Mouse (Mus musculus) C2C12 (cell line): Measurements from ENCODE around the gene Pi4ka. TPM values are rescaled to one million over a fixed set of nuclear protein-coding genes. Genes with fewer than 3 reads are reported as not detected.

ENCODE experiments used
- H3K27me3 ChIP-seq: one replicate; pipeline ENCODE4 v1.6.1; 2011; ENCODE audit not compliant: control insufficient read depth, insufficient read depth, insufficient read length
- H3K36me3 ChIP-seq: one replicate; pipeline ENCODE4 v1.6.1; 2011; ENCODE audit not compliant: control insufficient read depth, insufficient read depth
- H3K4me3 ChIP-seq: one replicate; pipeline ENCODE4 v1.5.1; 2011; ENCODE audit warnings: mild to moderate bottlenecking, control low read depth; ENCODE audit not compliant: poor library complexity, insufficient read depth, severe bottlenecking
- H3K79me2 ChIP-seq: one replicate; pipeline ENCODE4 v1.6.1; 2011; ENCODE audit not compliant: control insufficient read depth, insufficient read depth
- H3K79me3 ChIP-seq: one replicate; pipeline ENCODE4 v1.6.1; 2011; ENCODE audit warnings: low read depth, control low read depth
- H3ac ChIP-seq: one replicate; pipeline ENCODE3; 2011; ENCODE audit warnings: low read depth; ENCODE audit not compliant: control insufficient read depth, insufficient read length
- CEBPB ChIP-seq: IDR thresholded peaks from one replicate; pipeline ENCODE4 v1.6.1; 2011; ENCODE audit warnings: low read depth, mild to moderate bottlenecking, control low read depth, moderate library complexity
- CTCF ChIP-seq: IDR thresholded peaks from one replicate; pipeline ENCODE4 v1.5.1; 2011; ENCODE audit not compliant: control insufficient read depth, insufficient read depth, insufficient read length
- FOSL1 ChIP-seq: IDR thresholded peaks from one replicate; pipeline ENCODE4 v1.8.0; 2011; ENCODE audit warnings: mild to moderate bottlenecking, low read length; ENCODE audit not compliant: poor library complexity, insufficient read depth, severe bottlenecking
- MAX ChIP-seq: IDR thresholded peaks from one replicate; pipeline ENCODE4 v1.6.1; 2011; ENCODE audit warnings: mild to moderate bottlenecking, control low read depth
- MYOD1 ChIP-seq: IDR thresholded peaks from one replicate; pipeline ENCODE4 v1.6.1; 2011; ENCODE audit warnings: low read depth; ENCODE audit not compliant: control insufficient read depth, insufficient read length
- MYOG ChIP-seq: IDR thresholded peaks from one replicate; pipeline ENCODE4 v1.6.1; 2011; ENCODE audit not compliant: control insufficient read depth, insufficient read length; ENCODE audit errors: extremely low read depth
- USF1 ChIP-seq: IDR thresholded peaks from one replicate; pipeline ENCODE4 v1.6.1; 2011; ENCODE audit warnings: low read depth, mild to moderate bottlenecking, control low read depth, moderate library complexity
- polyA plus RNA-seq: library from polyadenylated mRNA; unstranded; fragments of >200 nt; fragmentation: generic; extraction: Trizol; gene quantifications from one replicate; pipeline ENCODE4 v1.2.1, GENCODE M21; 2012; ENCODE audit warnings: missing spikeins

Gene Pi4ka
- polyA plus RNA-seq, 1 experiment, result 39.5 TPM

DNA sequence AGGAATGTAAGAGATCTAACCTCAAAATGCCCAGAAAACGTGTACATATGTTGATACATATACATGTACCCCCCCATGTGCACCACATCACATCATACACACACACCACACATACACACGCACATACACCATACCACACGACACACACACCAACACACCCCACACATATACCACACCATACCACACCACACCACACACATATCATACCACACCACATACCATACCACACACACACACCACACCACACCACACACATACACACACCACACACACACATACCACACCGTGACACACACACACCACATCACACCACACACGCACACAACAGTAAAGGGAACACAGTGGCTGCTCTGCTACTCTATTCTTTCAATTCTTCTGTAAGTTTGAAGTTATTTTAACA, 74.3 kb downstream of the Pi4ka start:
- Histone ChIP-seq H3K27me3 (no peaks in the 10 kb centered on the region), H3K36me3 (no peaks in the 10 kb centered on the region), H3K79me2 (no peaks in the 10 kb centered on the region), H3ac (no peak overlapping the region), H3K4me3 (no peak overlapping the region), H3K79me3 (no peaks in the 10 kb centered on the region)
- no peak for TF ChIP-seq MAX
- TF ChIP-seq MYOD1, result no peak
- no peak for TF ChIP-seq CTCF
- no peak for TF ChIP-seq FOSL1
- TF ChIP-seq USF1, result no peak
- no peak for TF ChIP-seq MYOG
- TF ChIP-seq CEBPB, result no peak

DNA sequence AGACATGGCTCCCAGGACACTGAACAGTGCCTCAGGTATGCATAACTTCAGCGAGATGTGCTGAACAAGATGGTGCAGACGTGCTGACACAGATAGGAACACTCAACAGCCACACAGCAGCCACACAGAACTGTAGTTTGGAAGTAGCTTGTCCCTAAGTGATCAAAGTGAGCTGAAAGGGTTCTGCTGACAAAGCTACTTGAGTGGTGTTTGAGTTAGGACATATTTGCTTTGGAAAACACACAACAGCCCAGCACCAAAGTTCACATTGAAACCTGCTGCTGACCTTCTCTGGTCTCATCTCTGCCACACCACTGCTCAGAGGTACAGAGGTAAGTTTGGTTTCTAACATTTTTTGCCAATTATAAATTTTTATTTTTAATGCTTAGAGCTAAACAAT, 75.0 kb downstream of the Pi4ka start, which contains the start of gene Serpind1:
Gene Serpind1, plus strand, starts transcription at position 256 of the 400 bp plus-strand sequence.
- no peaks in the 10 kb centered on the region for H3K27me3 ChIP-seq
- no peak for TF ChIP-seq CTCF
- no peak for TF ChIP-seq MAX
- TF ChIP-seq USF1, result no peak
- no peak for TF ChIP-seq MYOD1
- no peak for TF ChIP-seq FOSL1
- TF ChIP-seq CEBPB, result no peak
- no peak for TF ChIP-seq MYOG

DNA sequence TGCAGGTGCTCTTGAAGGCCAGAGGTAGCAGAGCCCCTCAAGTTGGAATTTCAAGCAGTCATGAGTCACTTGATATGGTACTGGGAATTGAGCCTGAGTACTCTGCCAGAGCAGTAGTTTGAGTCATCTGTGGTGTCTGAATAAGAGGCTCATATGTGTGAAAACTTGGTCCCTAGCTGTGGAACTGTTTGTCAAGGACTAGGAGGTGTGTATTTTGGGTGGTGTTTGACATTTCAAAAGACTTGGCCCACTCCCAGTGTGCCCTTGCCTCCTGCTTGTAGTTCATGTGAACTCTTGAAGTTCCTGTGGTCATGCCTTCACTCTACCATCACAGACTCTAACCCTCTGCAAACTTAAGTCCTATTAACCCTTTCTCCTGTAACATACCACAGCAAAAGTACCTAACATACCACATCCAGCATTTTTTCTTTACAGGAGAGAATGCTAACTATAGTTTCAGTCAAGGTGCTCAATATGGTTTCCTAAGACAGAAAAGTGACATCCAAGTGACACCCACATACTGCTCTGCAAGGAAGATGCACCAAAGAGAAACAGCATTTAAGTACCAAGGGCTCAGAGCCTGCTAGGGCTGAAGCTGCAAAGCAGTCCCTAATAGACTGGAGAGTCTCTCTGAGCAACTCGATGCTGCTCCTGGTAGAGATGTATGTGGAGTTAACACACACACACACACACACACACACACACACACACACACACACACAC, 76.1 kb downstream of the Pi4ka start:
- Histone ChIP-seq H3ac (no peak overlapping the region), H3K27me3 (no peaks in the 10 kb centered on the region), H3K79me3 (no peaks in the 10 kb centered on the region), H3K4me3 (no peak overlapping the region), H3K36me3 (peaks cover 6% of the 10 kb centered on the region), H3K79me2 (no peaks in the 10 kb centered on the region)
- no peak for TF ChIP-seq MYOD1
- no peak for TF ChIP-seq USF1
- TF ChIP-seq CTCF, result no peak
- no peak for TF ChIP-seq MYOG
- no peak for TF ChIP-seq CEBPB
- TF ChIP-seq MAX, result no peak
- no peak for TF ChIP-seq FOSL1

More for the DNA sequence above, 75.0 kb downstream of the Pi4ka start, which contains the start of gene Serpind1:
- no peaks in the 10 kb centered on the region for H3K79me2 ChIP-seq
- no peaks in the 10 kb centered on the region for H3K36me3 ChIP-seq
- no peak within 1 kb of the TSS for H3K4me3 ChIP-seq
- no peaks in the 10 kb centered on the region for H3K79me3 ChIP-seq
- no peak within 1 kb of the TSS for H3ac ChIP-seq

DNA sequence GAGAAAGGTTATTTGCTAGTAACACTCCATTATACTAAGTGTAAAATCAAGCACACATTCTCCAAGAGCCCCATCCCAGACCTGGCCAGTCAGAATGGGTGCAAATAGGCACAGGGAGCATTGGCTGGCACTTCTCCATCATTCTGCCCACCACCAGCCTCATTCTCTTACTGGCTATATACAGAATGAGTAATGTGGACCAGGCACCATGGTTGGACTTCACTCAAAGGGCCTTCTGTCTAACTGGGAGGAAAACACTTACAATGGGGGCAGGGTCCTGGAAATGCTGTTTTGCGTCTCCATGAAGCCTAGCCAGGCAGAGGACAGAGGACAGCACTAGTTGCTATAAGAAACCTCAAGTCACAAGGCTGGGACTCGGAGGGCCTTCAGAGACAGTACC, 80.0 kb downstream of the Pi4ka start:
- Histone ChIP-seq H3K79me3 (no peaks in the 10 kb centered on the region), H3K27me3 (no peaks in the 10 kb centered on the region), H3K4me3 (no peak overlapping the region), H3K79me2 (no peaks in the 10 kb centered on the region), H3ac (no peak overlapping the region), H3K36me3 (peaks cover 16% of the 10 kb centered on the region)
- TF ChIP-seq USF1 (no peak), FOSL1 (no peak), MYOG (no peak), CTCF (no peak), MYOD1 (no peak), CEBPB (no peak)

DNA sequence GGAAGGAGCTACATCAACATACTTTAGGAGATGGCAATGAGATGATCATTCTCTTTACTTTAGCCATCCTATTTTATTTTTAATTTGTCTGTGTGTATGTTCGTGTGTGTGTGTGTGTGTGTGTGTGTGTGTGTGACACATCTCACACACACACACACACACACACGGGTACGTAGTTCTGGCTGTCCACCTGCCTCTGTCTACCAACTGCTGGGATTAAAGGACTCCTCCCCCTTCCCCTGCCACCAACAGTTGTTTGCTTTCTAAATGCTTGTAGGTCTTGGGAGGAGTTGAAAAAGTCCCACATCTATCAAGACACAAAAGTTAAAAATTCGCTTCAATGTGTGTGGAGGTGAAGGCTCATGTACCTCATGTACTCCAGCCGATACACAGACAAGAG, 81.4 kb downstream of the Pi4ka start:
- H3K79me2 ChIP-seq, result no peaks in the 10 kb centered on the region
- no peak overlapping the region for H3ac ChIP-seq
- H3K36me3 ChIP-seq, result peaks cover 17% of the 10 kb centered on the region
- no peaks in the 10 kb centered on the region for H3K27me3 ChIP-seq
- no peaks in the 10 kb centered on the region for H3K79me3 ChIP-seq
- TF ChIP-seq MAX, result no peak
- no peak for TF ChIP-seq USF1
- TF ChIP-seq MYOD1, result no peak
- TF ChIP-seq MYOG, result no peak
- no peak for TF ChIP-seq CEBPB
- TF ChIP-seq CTCF, result no peak
- no peak for TF ChIP-seq FOSL1
- H3K4me3 ChIP-seq, result no peak overlapping the region

GRCm38 (mm10) chr16:17321481-17321880, 84.6 kb downstream of the Pi4ka start:
- no peak overlapping the region for H3ac ChIP-seq

More at GRCm38 (mm10) chr16:17321481-17321880, 84.6 kb downstream of the Pi4ka start:
- Histone ChIP-seq H3K79me3 (no peaks in the 10 kb centered on the region), H3K36me3 (peaks cover 19% of the 10 kb centered on the region), H3K79me2 (no peaks in the 10 kb centered on the region), H3K27me3 (no peaks in the 10 kb centered on the region), H3K4me3 (no peak overlapping the region)
- TF ChIP-seq MYOG, result no peak
- TF ChIP-seq MYOD1, result no peak
- TF ChIP-seq CTCF, result no peak
- no peak for TF ChIP-seq CEBPB
- TF ChIP-seq FOSL1, result no peak
- TF ChIP-seq USF1, result no peak
- TF ChIP-seq MAX, result no peak
